15 mouse cellular contexts compared by ENCODE assay signal in genomic region chr8:79114561-79114960, GRCm38 (mm10).
DNase-seq lines count a peak whose midpoint lies in the region; ATAC-seq and TF ChIP-seq lines count a peak whose summit lies in the region.
"Had no signal": no experiment of that assay in that cellular context is flagged by ENCODE, and none has a peak within 500 bp of the region (broad histone marks: within the 10 kb centered on the region; RNA-seq: fewer than 3 reads in every experiment).

No protein-coding gene starts in this region.

- ATAC-seq in liver, embryonic 16.5 days (ENCODE audit: low read depth): peak; percentile 78; the same call in 1 of the 2 replicates
- no peak for ATAC-seq in hindbrain, embryonic 12.5 days (ENCODE audit: low FRiP score)
- ATAC-seq: forebrain, postnatal 0 days; intestine, postnatal 0 days had no signal

- H3K9me3 ChIP-seq in liver, embryonic 16.5 days (replicated peaks; ENCODE audit: control insufficient read depth, low read length): no peaks in the 10 kb centered on the region
- H3K9me3 ChIP-seq in hindbrain, embryonic 12.5 days (replicated peaks): no peaks in the 10 kb centered on the region
- H3K9me3 ChIP-seq: embryonic facial prominence, embryonic 12.5 days had no signal

- WGBS in kidney, adult 2 months: 57% methylated on average over 6 of the region's 6 CpGs
- 54% methylated on average over 6 of the region's 6 CpGs for WGBS in liver, embryonic 16.5 days (ENCODE audit: insufficient replicate concordance)
- 69% methylated on average over 6 of the region's 6 CpGs for WGBS in hindbrain, embryonic 12.5 days

- TF ChIP-seq CTCF in kidney, adult 2 months (conservative IDR thresholded peaks at IDR 0.05; ENCODE audit: insufficient read depth, insufficient read length, low read depth, low read length): no peak

- TF ChIP-seq POLR2A in kidney, adult 2 months (IDR thresholded peaks at IDR 0.05; ENCODE audit: low read depth, low read length): no peak

- H3K27me3 ChIP-seq in kidney, adult 2 months (replicated peaks; ENCODE audit: control insufficient read depth, insufficient read depth, low read length): no peaks in the 10 kb centered on the region
- no peaks in the 10 kb centered on the region for H3K27me3 ChIP-seq in liver, embryonic 16.5 days (ENCODE audit: control insufficient read depth, insufficient read depth, low read depth, low read length)
- no peaks in the 10 kb centered on the region for H3K27me3 ChIP-seq in hindbrain, embryonic 12.5 days
- H3K27me3 ChIP-seq: embryonic facial prominence, embryonic 12.5 days had no signal

- no peak overlapping the region for H3K4me3 ChIP-seq in kidney, adult 2 months (ENCODE audit: insufficient read depth, low read depth, low read length)
- no peak overlapping the region for H3K4me3 ChIP-seq in liver, embryonic 16.5 days (ENCODE audit: low read depth, low read length)
- no peak overlapping the region for H3K4me3 ChIP-seq in hindbrain, embryonic 12.5 days
- H3K4me3 ChIP-seq: embryonic facial prominence, embryonic 12.5 days; myocyte had no signal

- no peak overlapping the region for H3K4me2 ChIP-seq in liver, embryonic 16.5 days (ENCODE audit: low read depth, low read length)
- H3K4me2 ChIP-seq in hindbrain, embryonic 12.5 days (replicated peaks): no peak overlapping the region
- H3K4me2 ChIP-seq: embryonic facial prominence, embryonic 12.5 days had no signal

- DNase-seq in kidney, adult 2 months: peak; percentile 78
- DNase-seq in kidney, postnatal 4 days: no peak
- peak; percentile 34 to 43 for DNase-seq in adrenal gland, postnatal 36 days
- peak; percentile 54 to 70 for DNase-seq in heart, postnatal 10 days
- no peak for DNase-seq in left cerebral cortex, adult 9 months (ENCODE audit: low spot score in 2 of 2)
- DNase-seq: cerebellum, postnatal 10 days; forebrain, postnatal 0 days; lung, adult 2 months; retina, postnatal 1 day; thymus, adult 18-20 months had no signal

- H3K27ac ChIP-seq in kidney, adult 2 months (ENCODE audit: insufficient read depth, low read depth, low read length): no peak overlapping the region
- H3K27ac ChIP-seq in liver, embryonic 16.5 days (ENCODE audit: low read length): no peak overlapping the region
- H3K27ac ChIP-seq in hindbrain, embryonic 12.5 days: no peak overlapping the region
- H3K27ac ChIP-seq: embryonic facial prominence, embryonic 12.5 days had no signal

- no peaks in the 10 kb centered on the region for H3K4me1 ChIP-seq in kidney, adult 2 months (ENCODE audit: control insufficient read depth, insufficient read depth, low read length)
- no peaks in the 10 kb centered on the region; the same call in 1 of the 2 replicates for H3K4me1 ChIP-seq in liver, embryonic 16.5 days (ENCODE audit: control insufficient read depth, low read depth, low read length)
- no peaks in the 10 kb centered on the region for H3K4me1 ChIP-seq in hindbrain, embryonic 12.5 days
- H3K4me1 ChIP-seq: embryonic facial prominence, embryonic 12.5 days had no signal

- intact Hi-C loops in heart, postnatal 10 days (cut with DNase I): no loop called here

- no peak overlapping the region for H3K9ac ChIP-seq in liver, embryonic 16.5 days (ENCODE audit: low read depth, low read length)
- no peak overlapping the region for H3K9ac ChIP-seq in hindbrain, embryonic 12.5 days
- H3K9ac ChIP-seq: embryonic facial prominence, embryonic 12.5 days; forebrain, postnatal 0 days had no signal

- H3K36me3 ChIP-seq in kidney, adult 2 months (ENCODE audit: control insufficient read depth, insufficient read depth, low read length): no peaks in the 10 kb centered on the region
- no peaks in the 10 kb centered on the region for H3K36me3 ChIP-seq in liver, embryonic 16.5 days (ENCODE audit: control insufficient read depth, insufficient read depth)
- peaks cover 15% of the 10 kb centered on the region for H3K36me3 ChIP-seq in hindbrain, embryonic 12.5 days

Comparison
In these comparisons a context has a peak if more than half of its experiments do, and no peak if none do; other contexts are left out.
1. DNase-seq: peak in kidney, adult 2 months (single experiment), adrenal gland, postnatal 36 days (2 of 2) and heart, postnatal 10 days (2 of 2); none in kidney, postnatal 4 days (0 of 2) and left cerebral cortex, adult 9 months (0 of 2).